Mouse (Mus musculus): ENCODE measurements at regions not wholly inside any gene's neighbourhood (a gene's known extent, or its start where the extent isn't known, plus 50 kb on each side); places are given as distances from the start of the nearest gene placed in this dataset.
A peak's percentile ranks its signal among the peaks of the same experiment; 100 is the strongest.

GRCm38 (mm10) chr10:118632187-118632586 is 191.3 kb downstream of the Ifng start:
- Histone ChIP-seq H3K4me3 (no peak overlapping the region), H3K9me3 (no peaks in the 10 kb centered on the region), H3K4me2 (replicated peaks) (no peak overlapping the region), H3K4me1 (peaks cover 6% of the 10 kb centered on the region), H3K27me3 (no peaks in the 10 kb centered on the region), H3K27ac (no peak overlapping the region), H3K36me3 (no peaks in the 10 kb centered on the region), H3K9ac (no peak overlapping the region)
- 81% methylated on average over 5 of the region's 5 CpGs for WGBS
- ATAC-seq (ENCODE audit: low FRiP score, low read depth): no peak

GRCm38 (mm10) chr10:118633429-118633828 is 192.6 kb downstream of the Ifng start:
- ATAC-seq (ENCODE audit: low FRiP score, low read depth): no peak
- no peaks in the 10 kb centered on the region for H3K27me3 ChIP-seq
- no peaks in the 10 kb centered on the region for H3K9me3 ChIP-seq
- H3K9ac ChIP-seq: no peak overlapping the region
- no peak overlapping the region for H3K4me3 ChIP-seq
- 41% methylated on average over 7 of the region's 7 CpGs for whole genome bisulfite sequencing
- H3K27ac ChIP-seq: no peak overlapping the region
- no peak overlapping the region for H3K4me2 ChIP-seq (replicated peaks)
- peaks cover 6% of the 10 kb centered on the region for H3K4me1 ChIP-seq
- H3K36me3 ChIP-seq: no peaks in the 10 kb centered on the region

- WGBS: 85% methylated on average over 4 of the region's 4 CpGs
- no peaks in the 10 kb centered on the region for H3K36me3 ChIP-seq
- no peak overlapping the region for H3K4me3 ChIP-seq
- no peak overlapping the region for H3K4me2 ChIP-seq (replicated peaks)
- H3K9me3 ChIP-seq: no peaks in the 10 kb centered on the region
- no peak overlapping the region for H3K27ac ChIP-seq
- H3K9ac ChIP-seq: no peak overlapping the region
- no peaks in the 10 kb centered on the region; the same call in 1 of the 2 replicates for H3K4me1 ChIP-seq
- H3K27me3 ChIP-seq: no peaks in the 10 kb centered on the region
- no peak for ATAC-seq (ENCODE audit: low FRiP score, low read depth)
These were observed 198.3 kb downstream of the Ifng start for GRCm38 (mm10) chr10:118639097-118639496.

GRCm38 (mm10) chr10:118640121-118640809 is 199.4 kb downstream of the Ifng start:
- no peaks in the 10 kb centered on the region for H3K36me3 ChIP-seq
- H3K4me1 ChIP-seq: no peaks in the 10 kb centered on the region; the same call in 1 of the 2 replicates
- WGBS: 71% methylated on average over 7 of the region's 7 CpGs
- no peak overlapping the region for H3K4me3 ChIP-seq
- no peaks in the 10 kb centered on the region for H3K9me3 ChIP-seq
- H3K9ac ChIP-seq: no peak overlapping the region
- ATAC-seq (ENCODE audit: low FRiP score, low read depth): peak; percentile 75
- no peak overlapping the region for H3K27ac ChIP-seq
- no peak overlapping the region for H3K4me2 ChIP-seq (replicated peaks)
- H3K27me3 ChIP-seq: no peaks in the 10 kb centered on the region

- Histone ChIP-seq H3K27me3 (no peaks in the 10 kb centered on the region), H3K9me3 (no peaks in the 10 kb centered on the region), H3K4me3 (no peak overlapping the region), H3K4me2 (replicated peaks) (no peak overlapping the region), H3K9ac (no peak overlapping the region), H3K4me1 (no peaks in the 10 kb centered on the region; the same call in 1 of the 2 replicates), H3K27ac (no peak overlapping the region), H3K36me3 (no peaks in the 10 kb centered on the region)
- ATAC-seq (ENCODE audit: low FRiP score, low read depth): no peak
- 67% methylated on average over 12 of the region's 12 CpGs for WGBS
These were observed 200.1 kb downstream of the Ifng start for GRCm38 (mm10) chr10:118640810-118641427.

GRCm38 (mm10) chr10:118643622-118644021 is 202.8 kb downstream of the Ifng start:
- ATAC-seq (ENCODE audit: low FRiP score, low read depth): no peak
- Histone ChIP-seq H3K9me3 (no peaks in the 10 kb centered on the region), H3K4me1 (peaks cover 5% of the 10 kb centered on the region; the same call in 1 of the 2 replicates), H3K9ac (no peak overlapping the region), H3K4me3 (no peak overlapping the region), H3K27ac (no peak overlapping the region), H3K27me3 (no peaks in the 10 kb centered on the region), H3K4me2 (replicated peaks) (no peak overlapping the region), H3K36me3 (no peaks in the 10 kb centered on the region)
- WGBS: 79% methylated on average over 8 of the region's 8 CpGs

GRCm38 (mm10) chr10:118648111-118648510 is 207.3 kb downstream of the Ifng start:
- Histone ChIP-seq H3K27ac (no peak overlapping the region), H3K4me1 (0 out of 2 replicates have a peak, but pooled peaks cover 5% of the 10 kb centered on the region), H3K27me3 (no peaks in the 10 kb centered on the region), H3K4me2 (replicated peaks) (no peak overlapping the region), H3K36me3 (no peaks in the 10 kb centered on the region), H3K4me3 (no peak overlapping the region), H3K9me3 (no peaks in the 10 kb centered on the region), H3K9ac (no peak overlapping the region)
- WGBS: 51% methylated on average over 2 of the region's 2 CpGs
- no peak for ATAC-seq (ENCODE audit: low FRiP score, low read depth)

- H3K4me1 ChIP-seq: no peaks in the 10 kb centered on the region
- H3K27me3 ChIP-seq: no peaks in the 10 kb centered on the region
- ATAC-seq (ENCODE audit: low FRiP score, low read depth): no peak
- 82% methylated on average over 5 of the region's 5 CpGs for WGBS
- H3K27ac ChIP-seq: no peak overlapping the region
- H3K4me3 ChIP-seq: no peak overlapping the region
- no peaks in the 10 kb centered on the region for H3K36me3 ChIP-seq
- H3K4me2 ChIP-seq (replicated peaks): no peak overlapping the region
- no peak overlapping the region for H3K9ac ChIP-seq
- no peaks in the 10 kb centered on the region for H3K9me3 ChIP-seq
These were observed 213.4 kb downstream of the Dyrk2 start for GRCm38 (mm10) chr10:118656561-118656960.

- no peak overlapping the region for H3K4me2 ChIP-seq (replicated peaks)
- WGBS: 66% methylated on average over 3 of the region's 3 CpGs
These were observed 204.0 kb downstream of the Dyrk2 start for GRCm38 (mm10) chr10:118666009-118666408.

GRCm38 (mm10) chr10:118675816-118676465 is 194.1 kb downstream of the Dyrk2 start:
- H3K36me3 ChIP-seq: no peaks in the 10 kb centered on the region
- H3K9me3 ChIP-seq: peaks cover 8% of the 10 kb centered on the region
- WGBS: 48% methylated on average over 18 of the region's 18 CpGs
- H3K9ac ChIP-seq: no peak overlapping the region
- peak overlapping the region; percentile 45 for H3K4me2 ChIP-seq (replicated peaks)
- no peak overlapping the region for H3K4me3 ChIP-seq
- peak; percentile 76 for ATAC-seq (ENCODE audit: low FRiP score, low read depth)
- no peaks in the 10 kb centered on the region for H3K27me3 ChIP-seq
- H3K27ac ChIP-seq: no peak overlapping the region; the same call in 1 of the 2 replicates
- H3K4me1 ChIP-seq: peaks cover 9% of the 10 kb centered on the region

More at GRCm38 (mm10) chr10:118666009-118666408, 204.0 kb downstream of the Dyrk2 start:
- no peaks in the 10 kb centered on the region for H3K36me3 ChIP-seq
- H3K4me3 ChIP-seq: no peak overlapping the region
- H3K9ac ChIP-seq: no peak overlapping the region
- H3K27ac ChIP-seq: no peak overlapping the region
- no peaks in the 10 kb centered on the region for H3K27me3 ChIP-seq
- no peak for ATAC-seq (ENCODE audit: low FRiP score, low read depth)
- H3K9me3 ChIP-seq: no peaks in the 10 kb centered on the region
- no peaks in the 10 kb centered on the region for H3K4me1 ChIP-seq

- H3K9me3 ChIP-seq: no peaks in the 10 kb centered on the region
- peaks cover 9% of the 10 kb centered on the region for H3K4me1 ChIP-seq
- ATAC-seq (ENCODE audit: low FRiP score, low read depth): no peak
- no peak overlapping the region for H3K4me2 ChIP-seq (replicated peaks)
- H3K4me3 ChIP-seq: no peak overlapping the region
- H3K27ac ChIP-seq: no peak overlapping the region
- no peaks in the 10 kb centered on the region for H3K36me3 ChIP-seq
- no peak overlapping the region for H3K9ac ChIP-seq
- no peaks in the 10 kb centered on the region for H3K27me3 ChIP-seq
- 76% methylated on average over 12 of the region's 12 CpGs for WGBS
These were observed 191.1 kb downstream of the Dyrk2 start for GRCm38 (mm10) chr10:118678750-118679418.

- Histone ChIP-seq H3K36me3 (no peaks in the 10 kb centered on the region), H3K9ac (no peak overlapping the region), H3K4me2 (replicated peaks) (no peak overlapping the region), H3K4me1 (peaks cover 9% of the 10 kb centered on the region), H3K27ac (no peak overlapping the region), H3K9me3 (no peaks in the 10 kb centered on the region), H3K27me3 (no peaks in the 10 kb centered on the region), H3K4me3 (no peak overlapping the region)
- 77% methylated on average over 5 of the region's 5 CpGs for WGBS
- no peak for ATAC-seq (ENCODE audit: low FRiP score, low read depth)
These were observed 190.5 kb downstream of the Dyrk2 start for GRCm38 (mm10) chr10:118679507-118679906.

Data from limb, embryonic 13.5 days (tissue).